Mouse (Mus musculus) cortical plate, adult 2 months (tissue): ENCODE data around the gene Syt13.

Experiments
- CTCF ChIP-seq: fragments of 200-500 bp; IDR thresholded peaks from 2 replicates; pipeline ENCODE4 v1.5.1; 2011; ENCODE audit warnings: mild to moderate bottlenecking, control low read depth, low read length; ENCODE audit not compliant: insufficient read depth; ENCODE audit errors: extremely low read depth
- POLR2A ChIP-seq: fragments of 200-500 bp; IDR thresholded peaks from 2 replicates; pipeline ENCODE4 v1.6.1; 2011; ENCODE audit warnings: mild to moderate bottlenecking, low read length, control low read depth; ENCODE audit not compliant: insufficient read depth; ENCODE audit errors: extremely low read depth

DNA sequence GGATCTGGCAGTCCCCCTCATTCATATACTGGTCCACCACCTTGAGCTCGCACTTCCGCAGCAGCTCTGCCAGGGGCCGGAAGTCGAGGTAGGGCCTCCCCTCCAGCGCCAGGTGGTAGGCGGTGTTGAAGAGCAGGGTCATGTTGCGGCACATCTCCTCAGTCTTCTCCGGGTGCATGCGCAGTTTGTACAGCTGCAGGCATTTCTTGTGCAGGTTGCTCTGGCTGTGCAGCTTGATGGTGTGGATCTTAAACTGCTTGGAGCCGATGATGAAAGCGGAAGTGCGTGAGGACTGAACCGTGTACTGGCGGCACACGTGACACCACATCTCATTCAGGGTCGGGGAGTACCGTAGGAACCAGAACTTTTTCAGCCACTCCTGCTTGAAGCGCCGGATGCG is 58.7 kb downstream of the Syt13 start:
- no peak for TF ChIP-seq CTCF
- no peak for TF ChIP-seq POLR2A
